In genomic region chr4:147896411-147896810, GRCm38 (mm10) we compare ENCODE assay signal across 19 mouse cellular contexts. TPM values are rescaled to one million over a fixed set of nuclear protein-coding genes. Genes with fewer than 3 reads are reported as not detected.
DNase-seq lines count a peak whose midpoint lies in the region; ATAC-seq lines count a peak whose summit lies in the region.
"Had no signal": no experiment of that assay in that cellular context is flagged by ENCODE, and none has a peak within 500 bp of the region (broad histone marks: within the 10 kb centered on the region; RNA-seq: fewer than 3 reads in every experiment).

No protein-coding gene starts in this region.

- 22% methylated on average over 1 of the region's 1 CpGs for WGBS in heart, embryonic 12.5 days
- 21% methylated on average over 1 of the region's 1 CpGs for WGBS in heart, embryonic 13.5 days
- WGBS in liver, embryonic 11.5 days, result 77% methylated on average over 1 of the region's 1 CpGs
- WGBS in kidney, embryonic 15.5 days, result 68% methylated on average over 1 of the region's 1 CpGs

- H3K36me3 ChIP-seq in heart, embryonic 12.5 days, result peaks cover 94% of the 10 kb centered on the region
- H3K36me3 ChIP-seq in heart, embryonic 13.5 days, result peaks cover 98% of the 10 kb centered on the region
- peaks cover 36% of the 10 kb centered on the region; the same call in 1 of the 2 replicates for H3K36me3 ChIP-seq in liver, embryonic 11.5 days (ENCODE audit: control insufficient read depth, insufficient read depth, low read length)
- H3K36me3 ChIP-seq in kidney, embryonic 15.5 days, result peaks cover 91% of the 10 kb centered on the region

- H3K9me3 ChIP-seq in heart, embryonic 12.5 days (replicated peaks), result no peaks in the 10 kb centered on the region
- H3K9me3 ChIP-seq in heart, embryonic 13.5 days, result no peaks in the 10 kb centered on the region
- no peaks in the 10 kb centered on the region for H3K9me3 ChIP-seq in liver, embryonic 11.5 days (ENCODE audit: control insufficient read depth, low read length)
- no peaks in the 10 kb centered on the region for H3K9me3 ChIP-seq in kidney, embryonic 15.5 days (replicated peaks)
- H3K9me3 ChIP-seq: embryonic facial prominence, embryonic 10.5 days; forebrain, embryonic 12.5 days; intestine, embryonic 15.5 days; limb, embryonic 15.5 days; midbrain, embryonic 15.5 days had no signal

- peak; percentile 56 for ATAC-seq in heart, embryonic 12.5 days (ENCODE audit: insufficient number of reproducible peaks, low FRiP score)
- no peak for ATAC-seq in heart, embryonic 13.5 days (ENCODE audit: extremely low read depth, insufficient number of reproducible peaks, low FRiP score, low TSS enrichment)
- ATAC-seq in hematopoietic stem cell, adult 5-6 weeks (replicated peaks in 1 of 2; ENCODE audit: insufficient read depth in 1 of 2, low FRiP score in 2 of 2, low TSS enrichment in 1 of 2, low read depth in 1 of 2, poor library complexity in 2 of 2, severe bottlenecking in 2 of 2), result peak; percentile 30 to 34
- no peak for ATAC-seq in liver, embryonic 11.5 days (replicated peaks; ENCODE audit: low FRiP score)
- ATAC-seq in kidney, embryonic 15.5 days (replicated peaks; ENCODE audit: low FRiP score), result no peak
- ATAC-seq: intestine, embryonic 15.5 days; lung, postnatal 0 days; midbrain, embryonic 15.5 days had no signal

- H3K4me2 ChIP-seq in heart, embryonic 12.5 days, result no peak overlapping the region; the same call in 1 of the 2 replicates
- H3K4me2 ChIP-seq in heart, embryonic 13.5 days, result peak overlapping the region; percentile 36; the same call in 1 of the 2 replicates
- H3K4me2 ChIP-seq in liver, embryonic 11.5 days, result no peak overlapping the region
- no peak overlapping the region for H3K4me2 ChIP-seq in kidney, embryonic 15.5 days
- H3K4me2 ChIP-seq: forebrain, embryonic 12.5 days; hindbrain, embryonic 14.5 days; intestine, embryonic 15.5 days; limb, embryonic 15.5 days; midbrain, embryonic 15.5 days had no signal

- H3K4me1 ChIP-seq in heart, embryonic 12.5 days (replicated peaks), result peaks cover 49% of the 10 kb centered on the region
- H3K4me1 ChIP-seq in heart, embryonic 13.5 days, result peaks cover 57% of the 10 kb centered on the region
- peaks cover 5% of the 10 kb centered on the region; the same call in 1 of the 2 replicates for H3K4me1 ChIP-seq in liver, embryonic 11.5 days (replicated peaks; ENCODE audit: control insufficient read depth, insufficient read depth, low read length)
- H3K4me1 ChIP-seq in kidney, embryonic 15.5 days, result no peaks in the 10 kb centered on the region
- H3K4me1 ChIP-seq: embryonic facial prominence, embryonic 10.5 days; forebrain, embryonic 12.5 days; limb, embryonic 15.5 days had no signal

- H3K9ac ChIP-seq in heart, embryonic 12.5 days, result peak overlapping the region; percentile 50; the same call in 1 of the 2 replicates
- H3K9ac ChIP-seq in heart, embryonic 13.5 days, result peak overlapping the region; percentile 57
- H3K9ac ChIP-seq in liver, embryonic 11.5 days (ENCODE audit: low read depth, low read length), result no peak overlapping the region
- H3K9ac ChIP-seq in kidney, embryonic 15.5 days, result no peak overlapping the region
- H3K9ac ChIP-seq: forebrain, embryonic 12.5 days; hindbrain, embryonic 14.5 days; intestine, embryonic 15.5 days; limb, embryonic 15.5 days; midbrain, embryonic 15.5 days had no signal

- no peak for DNase-seq in heart, adult 9 months (ENCODE audit: low spot score in 2 of 2)
- peak; percentile 37 for DNase-seq in Muller cell, postnatal 12 days (ENCODE audit: inconsistent ontology term)
- no peak for DNase-seq in liver, embryonic 11.5 days (ENCODE audit: low spot score)
- DNase-seq: adrenal gland, postnatal 25 days; cerebellum, adult 18-20 months; gastrocnemius, postnatal 25 days; thymus, postnatal 14 days had no signal

- H3K27ac ChIP-seq in heart, embryonic 12.5 days (ENCODE audit: poor library complexity, severe bottlenecking), result peak overlapping the region; percentile 97
- peak overlapping the region; percentile 96 for H3K27ac ChIP-seq in heart, embryonic 13.5 days (replicated peaks)
- no peak overlapping the region for H3K27ac ChIP-seq in liver, embryonic 11.5 days (ENCODE audit: low read depth, low read length)
- H3K27ac ChIP-seq in kidney, embryonic 15.5 days, result no peak overlapping the region
- H3K27ac ChIP-seq: embryonic facial prominence, embryonic 10.5 days; forebrain, embryonic 12.5 days; hindbrain, embryonic 14.5 days; intestine, embryonic 15.5 days; limb, embryonic 15.5 days; midbrain, embryonic 15.5 days had no signal

- no peaks in the 10 kb centered on the region for H3K27me3 ChIP-seq in heart, embryonic 12.5 days (replicated peaks)
- no peaks in the 10 kb centered on the region for H3K27me3 ChIP-seq in heart, embryonic 13.5 days (replicated peaks)
- H3K27me3 ChIP-seq in liver, embryonic 11.5 days (replicated peaks; ENCODE audit: control insufficient read depth, insufficient read depth, low read length), result no peaks in the 10 kb centered on the region
- H3K27me3 ChIP-seq in kidney, embryonic 15.5 days, result no peaks in the 10 kb centered on the region
- H3K27me3 ChIP-seq: forebrain, embryonic 12.5 days; intestine, embryonic 15.5 days; limb, embryonic 15.5 days; midbrain, embryonic 15.5 days had no signal

- H3K4me3 ChIP-seq in heart, embryonic 12.5 days, result no peak overlapping the region
- H3K4me3 ChIP-seq in heart, embryonic 13.5 days, result no peak overlapping the region
- no peak overlapping the region for H3K4me3 ChIP-seq in liver, embryonic 11.5 days (ENCODE audit: low read depth, low read length)
- no peak overlapping the region for H3K4me3 ChIP-seq in kidney, embryonic 15.5 days (replicated peaks)
- H3K4me3 ChIP-seq: embryonic facial prominence, embryonic 10.5 days; forebrain, embryonic 12.5 days; intestine, embryonic 15.5 days; limb, embryonic 15.5 days; midbrain, embryonic 15.5 days; myocyte had no signal

RNA-seq across cellular contexts. Expression of gene Mfn2, which starts 8.1 kb away (rescaled TPM):
- 121 and 123 TPM in 2 replicates for polyA plus RNA-seq in heart, embryonic 12.5 days (2016; fragmentation: Nextera tagmentation; extraction: Ambion mirVana)
- polyA plus RNA-seq in heart, embryonic 13.5 days (2015; fragmentation: Nextera tagmentation; extraction: Ambion mirVana), result 102 and 105 TPM in 2 replicates
- total RNA-seq in hematopoietic stem cell, adult 5-6 weeks (2017), result 27.5 and 29.5 TPM in 2 replicates
- polyA plus RNA-seq in liver, embryonic 11.5 days (2014; fragmentation: Nextera tagmentation; extraction: Ambion mirVana), result 36.0 and 37.6 TPM in 2 replicates
- polyA plus RNA-seq in kidney, embryonic 15.5 days (2015; fragmentation: Nextera tagmentation; extraction: Ambion mirVana), result 36.9 and 39.0 TPM in 2 replicates

RNA-seq across cellular contexts. Expression of gene Fv1, which starts 27.6 kb away (rescaled TPM):
- 9.0 and 9.1 TPM in 2 replicates for polyA plus RNA-seq in heart, embryonic 12.5 days (2016; fragmentation: Nextera tagmentation; extraction: Ambion mirVana)
- polyA plus RNA-seq in heart, embryonic 13.5 days (2015; fragmentation: Nextera tagmentation; extraction: Ambion mirVana), result 7.5 and 8.0 TPM in 2 replicates
- 18.2 and 19.9 TPM in 2 replicates for total RNA-seq in hematopoietic stem cell, adult 5-6 weeks (2017)
- 7.0 and 7.7 TPM in 2 replicates for polyA plus RNA-seq in liver, embryonic 11.5 days (2014; fragmentation: Nextera tagmentation; extraction: Ambion mirVana)
- polyA plus RNA-seq in kidney, embryonic 15.5 days (2015; fragmentation: Nextera tagmentation; extraction: Ambion mirVana), result 12.8 and 12.9 TPM in 2 replicates

RNA-seq across cellular contexts. Expression of gene Miip, which starts 27.8 kb away (rescaled TPM):
- polyA plus RNA-seq in heart, embryonic 12.5 days (2016; fragmentation: Nextera tagmentation; extraction: Ambion mirVana), result 23.4 and 26.3 TPM in 2 replicates
- polyA plus RNA-seq in heart, embryonic 13.5 days (2015; fragmentation: Nextera tagmentation; extraction: Ambion mirVana), result 27.2 and 27.6 TPM in 2 replicates
- 29.5 and 39.4 TPM in 2 replicates for total RNA-seq in hematopoietic stem cell, adult 5-6 weeks (2017)
- 40.7 and 47.4 TPM in 2 replicates for polyA plus RNA-seq in liver, embryonic 11.5 days (2014; fragmentation: Nextera tagmentation; extraction: Ambion mirVana)
- polyA plus RNA-seq in kidney, embryonic 15.5 days (2015; fragmentation: Nextera tagmentation; extraction: Ambion mirVana), result 45.2 and 51.3 TPM in 2 replicates

RNA-seq across cellular contexts. Expression of gene Plod1, which starts 40.2 kb away (rescaled TPM):
- polyA plus RNA-seq in heart, embryonic 12.5 days (2016; fragmentation: Nextera tagmentation; extraction: Ambion mirVana), result 46.9 and 49.6 TPM in 2 replicates
- 43.7 and 49.2 TPM in 2 replicates for polyA plus RNA-seq in heart, embryonic 13.5 days (2015; fragmentation: Nextera tagmentation; extraction: Ambion mirVana)
- 10.5 and 11.4 TPM in 2 replicates for total RNA-seq in hematopoietic stem cell, adult 5-6 weeks (2017)
- 32.6 and 33.9 TPM in 2 replicates for polyA plus RNA-seq in liver, embryonic 11.5 days (2014; fragmentation: Nextera tagmentation; extraction: Ambion mirVana)
- polyA plus RNA-seq in kidney, embryonic 15.5 days (2015; fragmentation: Nextera tagmentation; extraction: Ambion mirVana), result 47.2 and 56.0 TPM in 2 replicates

RNA-seq across cellular contexts. Expression of gene 2510039O18Rik, which starts 44.3 kb away (rescaled TPM):
- polyA plus RNA-seq in heart, embryonic 12.5 days (2016; fragmentation: Nextera tagmentation; extraction: Ambion mirVana), result 24.6 and 24.9 TPM in 2 replicates
- 12.4 and 13.0 TPM in 2 replicates for polyA plus RNA-seq in heart, embryonic 13.5 days (2015; fragmentation: Nextera tagmentation; extraction: Ambion mirVana)
- 25.0 and 31.0 TPM in 2 replicates for total RNA-seq in hematopoietic stem cell, adult 5-6 weeks (2017)
- polyA plus RNA-seq in liver, embryonic 11.5 days (2014; fragmentation: Nextera tagmentation; extraction: Ambion mirVana), result 18.6 and 19.2 TPM in 2 replicates
- 15.3 and 17.0 TPM in 2 replicates for polyA plus RNA-seq in kidney, embryonic 15.5 days (2015; fragmentation: Nextera tagmentation; extraction: Ambion mirVana)

Comparison
In these comparisons a context has a peak if more than half of its experiments do, and no peak if none do; other contexts are left out.
1. ATAC-seq: peak in heart, embryonic 12.5 days (single experiment) and hematopoietic stem cell, adult 5-6 weeks (2 of 2); none in heart, embryonic 13.5 days (single experiment), liver, embryonic 11.5 days (single experiment) and kidney, embryonic 15.5 days (single experiment).
2. H3K27ac ChIP-seq: peak in heart, embryonic 12.5 days (single experiment) and heart, embryonic 13.5 days (single experiment); none in liver, embryonic 11.5 days (single experiment) and kidney, embryonic 15.5 days (single experiment).
3. H3K9ac ChIP-seq: peak in heart, embryonic 12.5 days (single experiment) and heart, embryonic 13.5 days (single experiment); none in liver, embryonic 11.5 days (single experiment) and kidney, embryonic 15.5 days (single experiment).